Mouse (Mus musculus) forebrain, embryonic 10.5 days (tissue): Measurements from ENCODE around the gene Gpbp1. TPM values are rescaled to one million over a fixed set of nuclear protein-coding genes. Genes with fewer than 3 reads are reported as not detected.

Source experiments
- DNase-seq: peaks from one replicate; pipeline ENCODE4 v3.0.0-alpha.2; 2017; ENCODE audit warnings: low spot score; ENCODE audit errors: extremely low spot score
- H3K27ac ChIP-seq: fragments of 300-500 bp; sonication (generic); 2 replicates; pipeline ENCODE4 v1.5.1; 2016; ENCODE audit warnings: mild to moderate bottlenecking
- H3K27me3 ChIP-seq: fragments of 300-500 bp; sonication (generic); 2 replicates; pipeline ENCODE4 v1.6.1; 2016; ENCODE audit warnings: mild to moderate bottlenecking; ENCODE audit not compliant: poor library complexity, severe bottlenecking
- H3K36me3 ChIP-seq: fragments of 300-500 bp; sonication (generic); replicated peaks from 2 replicates; pipeline ENCODE4 v1.6.1; 2016; ENCODE audit warnings: mild to moderate bottlenecking, moderate library complexity
- H3K4me1 ChIP-seq: fragments of 300-500 bp; sonication (generic); 2 replicates; pipeline ENCODE4 v1.6.1; 2016
- H3K4me3 ChIP-seq: fragments of 300-500 bp; sonication (generic); 2 replicates; pipeline ENCODE4 v1.5.1; 2016; ENCODE audit warnings: mild to moderate bottlenecking, moderate library complexity
- H3K9me3 ChIP-seq: fragments of 300-500 bp; sonication (generic); 2 replicates; pipeline ENCODE4 v1.6.1; 2016; ENCODE audit warnings: mild to moderate bottlenecking, moderate library complexity
- WGBS: fragments of 180-500 bp; shearing (Covaris S2); methylation state at CpG from one replicate; pipeline ENCODE4 v1.1.7; 2016; 5-methylcytosine and 5-hydroxymethylcytosine counted together
- polyA plus RNA-seq: library from polyadenylated mRNA; unstranded; fragments of >200 nt; fragmentation: Nextera tagmentation; extraction: Ambion mirVana; gene quantifications from 2 replicates; pipeline ENCODE4 v1.2.1, GENCODE M21; 2016

Gpbp1 gene
- polyA plus RNA-seq, 1 experiment from 2014 or later, result 89.1 TPM

GRCm38 (mm10) chr13:111421330-111421729 is 68.6 kb downstream of the Gpbp1 start:
- H3K27ac ChIP-seq, result no peak overlapping the region
- no peaks in the 10 kb centered on the region for H3K9me3 ChIP-seq
- no peak overlapping the region for H3K4me3 ChIP-seq
- H3K4me1 ChIP-seq, result no peaks in the 10 kb centered on the region
- no peak for DNase-seq
- H3K36me3 ChIP-seq, result peaks cover 29% of the 10 kb centered on the region
- no peaks in the 10 kb centered on the region for H3K27me3 ChIP-seq

GRCm38 (mm10) chr13:111418087-111418486 is 71.8 kb downstream of the Gpbp1 start:
- Histone ChIP-seq H3K27ac (no peak overlapping the region), H3K4me3 (no peak overlapping the region)
- DNase-seq, result no peak

GRCm38 (mm10) chr13:111413156-111413555 is 76.8 kb downstream of the Gpbp1 start:
- no peaks in the 10 kb centered on the region for H3K4me1 ChIP-seq
- H3K4me3 ChIP-seq, result no peak overlapping the region
- WGBS, result 43% methylated on average over 4 of the region's 4 CpGs
- H3K27me3 ChIP-seq, result no peaks in the 10 kb centered on the region
- peak; percentile 33 for DNase-seq
- H3K9me3 ChIP-seq, result no peaks in the 10 kb centered on the region
- H3K27ac ChIP-seq, result no peak overlapping the region
- no peaks in the 10 kb centered on the region for H3K36me3 ChIP-seq

More at GRCm38 (mm10) chr13:111418087-111418486, 71.8 kb downstream of the Gpbp1 start:
- WGBS, result 74% methylated on average over 2 of the region's 2 CpGs
- Histone ChIP-seq H3K27me3 (no peaks in the 10 kb centered on the region), H3K36me3 (peaks cover 13% of the 10 kb centered on the region), H3K4me1 (no peaks in the 10 kb centered on the region), H3K9me3 (no peaks in the 10 kb centered on the region)

- Histone ChIP-seq H3K9me3 (no peaks in the 10 kb centered on the region), H3K27ac (no peak overlapping the region), H3K36me3 (no peaks in the 10 kb centered on the region), H3K27me3 (no peaks in the 10 kb centered on the region), H3K4me1 (no peaks in the 10 kb centered on the region), H3K4me3 (no peak overlapping the region)
- WGBS, result 3% methylated on average over 7 of the region's 7 CpGs
- no peak for DNase-seq
Observed at GRCm38 (mm10) chr13:111410831-111411230, 79.1 kb downstream of the Gpbp1 start.

- WGBS, result 80% methylated on average over 9 of the region's 9 CpGs
- DNase-seq, result no peak
- H3K9me3 ChIP-seq, result no peaks in the 10 kb centered on the region
- H3K27ac ChIP-seq, result no peak overlapping the region
- H3K27me3 ChIP-seq, result no peaks in the 10 kb centered on the region
- H3K36me3 ChIP-seq, result no peaks in the 10 kb centered on the region
- H3K4me3 ChIP-seq, result no peak overlapping the region
- H3K4me1 ChIP-seq, result no peaks in the 10 kb centered on the region
Observed at GRCm38 (mm10) chr13:111406859-111407389, 83.0 kb downstream of the Gpbp1 start.

GRCm38 (mm10) chr13:111405956-111406355 is 84.0 kb downstream of the Gpbp1 start:
- no peaks in the 10 kb centered on the region for H3K27me3 ChIP-seq
- H3K27ac ChIP-seq, result no peak overlapping the region
- H3K4me1 ChIP-seq, result no peaks in the 10 kb centered on the region
- H3K4me3 ChIP-seq, result no peak overlapping the region
- no peak for DNase-seq
- WGBS, result 96% methylated on average over 3 of the region's 3 CpGs
- H3K9me3 ChIP-seq, result no peaks in the 10 kb centered on the region
- H3K36me3 ChIP-seq, result no peaks in the 10 kb centered on the region

- H3K4me1 ChIP-seq, result peaks cover 11% of the 10 kb centered on the region
Observed at GRCm38 (mm10) chr13:111397600-111398151, 92.2 kb downstream of the Gpbp1 start.

GRCm38 (mm10) chr13:111397061-111397460 is 92.8 kb downstream of the Gpbp1 start:
- 75% methylated on average over 7 of the region's 7 CpGs for WGBS
- no peak overlapping the region for H3K27ac ChIP-seq
- H3K4me3 ChIP-seq, result no peak overlapping the region
- no peaks in the 10 kb centered on the region for H3K36me3 ChIP-seq
- no peaks in the 10 kb centered on the region for H3K9me3 ChIP-seq
- H3K4me1 ChIP-seq, result peaks cover 11% of the 10 kb centered on the region
- H3K27me3 ChIP-seq, result no peaks in the 10 kb centered on the region
- DNase-seq, result no peak

More at GRCm38 (mm10) chr13:111397600-111398151, 92.2 kb downstream of the Gpbp1 start:
- H3K36me3 ChIP-seq, result no peaks in the 10 kb centered on the region
- H3K9me3 ChIP-seq, result no peaks in the 10 kb centered on the region
- DNase-seq, result no peak
- WGBS, result 62% methylated on average over 5 of the region's 5 CpGs
- no peak overlapping the region for H3K4me3 ChIP-seq
- H3K27me3 ChIP-seq, result no peaks in the 10 kb centered on the region
- no peak overlapping the region for H3K27ac ChIP-seq

GRCm38 (mm10) chr13:111395528-111395927 is 94.4 kb downstream of the Gpbp1 start:
- Histone ChIP-seq H3K27ac (no peak overlapping the region), H3K27me3 (no peaks in the 10 kb centered on the region), H3K36me3 (no peaks in the 10 kb centered on the region), H3K4me1 (peaks cover 11% of the 10 kb centered on the region), H3K4me3 (no peak overlapping the region), H3K9me3 (no peaks in the 10 kb centered on the region)
- WGBS, result 90% methylated on average over 7 of the region's 7 CpGs
- no peak for DNase-seq

GRCm38 (mm10) chr13:111394904-111395303 is 95.0 kb downstream of the Gpbp1 start:
- H3K4me3 ChIP-seq, result no peak overlapping the region
- H3K9me3 ChIP-seq, result no peaks in the 10 kb centered on the region
- DNase-seq, result no peak
- H3K27ac ChIP-seq, result no peak overlapping the region
- no peaks in the 10 kb centered on the region for H3K36me3 ChIP-seq
- H3K4me1 ChIP-seq, result peaks cover 11% of the 10 kb centered on the region
- 89% methylated on average over 4 of the region's 4 CpGs for WGBS
- no peaks in the 10 kb centered on the region for H3K27me3 ChIP-seq

GRCm38 (mm10) chr13:111394341-111394740 is 95.6 kb downstream of the Gpbp1 start:
- Histone ChIP-seq H3K27me3 (no peaks in the 10 kb centered on the region), H3K9me3 (no peaks in the 10 kb centered on the region), H3K36me3 (no peaks in the 10 kb centered on the region), H3K4me3 (no peak overlapping the region), H3K27ac (no peak overlapping the region), H3K4me1 (peaks cover 11% of the 10 kb centered on the region)
- WGBS, result 88% methylated on average over 8 of the region's 8 CpGs
- DNase-seq, result no peak

- H3K9me3 ChIP-seq, result no peaks in the 10 kb centered on the region
- 67% methylated on average over 6 of the region's 6 CpGs for WGBS
- DNase-seq, result no peak
Observed at GRCm38 (mm10) chr13:111393426-111393825, 96.5 kb downstream of the Gpbp1 start.

GRCm38 (mm10) chr13:111391426-111391825 is 98.5 kb downstream of the Gpbp1 start:
- Histone ChIP-seq H3K27me3 (no peaks in the 10 kb centered on the region), H3K36me3 (no peaks in the 10 kb centered on the region), H3K4me1 (no peaks in the 10 kb centered on the region), H3K9me3 (no peaks in the 10 kb centered on the region), H3K27ac (no peak overlapping the region), H3K4me3 (no peak overlapping the region)
- no peak for DNase-seq
- WGBS, result 93% methylated on average over 5 of the region's 5 CpGs

More at GRCm38 (mm10) chr13:111393426-111393825, 96.5 kb downstream of the Gpbp1 start:
- H3K4me3 ChIP-seq, result no peak overlapping the region
- no peak overlapping the region for H3K27ac ChIP-seq
- H3K27me3 ChIP-seq, result no peaks in the 10 kb centered on the region
- peaks cover 11% of the 10 kb centered on the region for H3K4me1 ChIP-seq
- H3K36me3 ChIP-seq, result no peaks in the 10 kb centered on the region
